22 mouse cellular contexts compared by ENCODE assay signal in genomic region chr7:98562186-98562585, GRCm38 (mm10).
"Had no signal": no experiment of that assay in that cellular context is flagged by ENCODE, and none has a peak within 500 bp of the region (broad histone marks: within the 10 kb centered on the region; RNA-seq: fewer than 3 reads in every experiment).

No protein-coding gene starts in this region.

- H3K36me3 ChIP-seq: limb, embryonic 10.5 days; limb, embryonic 13.5 days; liver, embryonic 12.5 days; liver, embryonic 15.5 days; lung, embryonic 15.5 days; midbrain, embryonic 10.5 days; midbrain, embryonic 13.5 days; neural tube, embryonic 13.5 days had no signal

- H3K9me3 ChIP-seq: limb, embryonic 10.5 days; limb, embryonic 13.5 days; liver, embryonic 12.5 days; liver, embryonic 15.5 days; lung, embryonic 15.5 days; megakaryocyte, embryonic 14.5 days; midbrain, embryonic 10.5 days; midbrain, embryonic 13.5 days; neural tube, embryonic 13.5 days had no signal

- H3K4me1 ChIP-seq: liver, embryonic 15.5 days; midbrain, embryonic 10.5 days; midbrain, embryonic 13.5 days had no signal

- DNase-seq: kidney, adult 11 months; kidney, adult 8-10 months; kidney, postnatal 14 days; kidney, postnatal 4 days; liver; lung, adult 18-20 months; lung, postnatal 10 days; lung, postnatal 36 days; retina, postnatal 1 day; right cerebral cortex, postnatal 25 days; spleen, adult 18-20 months had no signal

- H3K4me3 ChIP-seq: limb, embryonic 10.5 days; limb, embryonic 13.5 days; liver, embryonic 12.5 days; liver, embryonic 15.5 days; lung, embryonic 15.5 days; midbrain, embryonic 10.5 days; midbrain, embryonic 13.5 days; myocyte; neural tube, embryonic 13.5 days had no signal

- ATAC-seq: midbrain, embryonic 13.5 days; midbrain, embryonic 16.5 days had no signal

- H3K27ac ChIP-seq: limb, embryonic 13.5 days; liver, embryonic 12.5 days; liver, embryonic 15.5 days; lung, embryonic 15.5 days; midbrain, embryonic 10.5 days; midbrain, embryonic 13.5 days; neural tube, embryonic 13.5 days had no signal

- H3K27me3 ChIP-seq: limb, embryonic 13.5 days; liver, embryonic 12.5 days; liver, embryonic 15.5 days; lung, embryonic 15.5 days; midbrain, embryonic 13.5 days; neural tube, embryonic 13.5 days had no signal

- H3K9ac ChIP-seq: limb, embryonic 13.5 days; liver, embryonic 12.5 days; liver, embryonic 15.5 days; lung, embryonic 15.5 days; midbrain, embryonic 13.5 days; neural tube, embryonic 13.5 days had no signal
